ENCODE assay signal across 8 mouse cellular contexts in the genomic region with DNA sequence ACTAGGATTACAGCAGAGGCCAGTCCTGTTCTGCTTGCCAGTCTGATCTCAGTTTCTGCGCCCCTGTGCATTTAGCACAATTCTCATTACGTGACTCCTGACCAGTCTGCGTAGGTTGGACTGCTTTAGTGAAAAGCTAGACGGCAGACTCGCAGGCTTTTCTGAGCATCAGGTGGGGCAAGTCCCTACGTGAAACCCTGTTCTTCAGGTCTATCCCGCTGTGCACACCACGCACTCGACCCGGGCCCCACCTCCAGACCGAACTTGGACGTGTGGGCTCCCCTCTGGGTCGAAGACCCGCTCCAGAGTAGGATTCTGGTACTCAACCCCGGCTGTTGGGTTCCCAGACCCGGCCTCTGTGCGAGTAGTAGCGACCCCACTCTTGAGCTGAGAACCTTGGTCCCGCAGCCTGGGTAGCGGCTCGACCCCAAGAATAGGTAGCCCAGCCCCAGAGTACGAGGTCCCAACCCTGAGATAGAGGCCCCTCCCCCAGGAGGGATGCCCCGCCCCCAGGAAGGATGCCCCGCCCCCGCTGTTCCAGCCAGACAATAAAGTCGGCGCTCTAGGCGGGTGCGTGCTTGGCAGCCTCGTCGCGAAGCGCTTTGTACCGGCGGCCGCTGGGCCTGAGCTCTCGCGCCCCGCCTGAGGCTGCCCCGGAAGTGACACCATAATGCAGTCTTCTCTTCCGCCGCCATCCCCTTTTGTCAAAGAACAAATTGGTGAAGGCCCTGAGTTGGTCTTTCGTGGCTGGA. TPM values are rescaled to one million over a fixed set of nuclear protein-coding genes. Genes with fewer than 3 reads are reported as not detected.
DNase-seq lines count a peak whose midpoint lies in the region; ATAC-seq and TF ChIP-seq lines count a peak whose summit lies in the region.

No protein-coding gene starts in this region.

- peak overlapping the region; percentile 61 for H3K4me3 ChIP-seq in embryonic facial prominence, embryonic 10.5 days
- H3K4me3 ChIP-seq in intestine, postnatal 0 days (ENCODE audit: low read depth, low read length) = peak overlapping the region; percentile 40

- peak; percentile 94 for DNase-seq in adrenal gland, postnatal 10 days
- DNase-seq in embryonic facial prominence, embryonic 10.5 days (ENCODE audit: low spot score) = peak; percentile 96
- DNase-seq in heart, adult 11 months = peak; percentile 99
- DNase-seq in left cerebral cortex, postnatal 25 days (ENCODE audit: low spot score in 2 of 2) = peak; percentile 70 to 71
- DNase-seq in right cerebral cortex, postnatal 14 days = peak; percentile 76
- peak; percentile 91 for DNase-seq in urinary bladder, postnatal 14 days (ENCODE audit: low spot score)

- H3K9ac ChIP-seq in intestine, postnatal 0 days (ENCODE audit: low read depth, low read length) = peak overlapping the region; percentile 52

- peaks cover 19% of the 10 kb centered on the region for H3K4me1 ChIP-seq in embryonic facial prominence, embryonic 10.5 days
- H3K4me1 ChIP-seq in intestine, postnatal 0 days (replicated peaks; ENCODE audit: control insufficient read depth, insufficient read depth, low read length) = no peaks in the 10 kb centered on the region

- WGBS in embryonic facial prominence, embryonic 10.5 days = 3% methylated on average over 43 of the region's 43 CpGs
- 3% methylated on average over 43 of the region's 43 CpGs for WGBS in intestine, postnatal 0 days

- intact Hi-C loops in left cerebral cortex, postnatal 25 days (cut with DNase I) = loop anchor here (2.0 kb wide), 3 partner anchors 23 to 77 kb away; partner anchors contain the start of genes Zfp266 and Zfp846

- peak; percentile 98 for ATAC-seq in intestine, postnatal 0 days
- ATAC-seq in megakaryocyte-erythroid progenitor cell, adult 5-6 weeks (replicated peaks; ENCODE audit: low FRiP score, low TSS enrichment, poor library complexity, severe bottlenecking) = peak; percentile 95

- TF ChIP-seq CTCF in intestine, postnatal 0 days (IDR thresholded peaks at IDR 0.05; ENCODE audit: low read depth) = peak; percentile 44

- no peaks in the 10 kb centered on the region for H3K36me3 ChIP-seq in embryonic facial prominence, embryonic 10.5 days (replicated peaks)
- no peaks in the 10 kb centered on the region for H3K36me3 ChIP-seq in intestine, postnatal 0 days (ENCODE audit: control insufficient read depth, insufficient read depth)

- H3K4me2 ChIP-seq in intestine, postnatal 0 days (replicated peaks; ENCODE audit: low read depth) = peak overlapping the region; percentile 71

- H3K9me3 ChIP-seq in embryonic facial prominence, embryonic 10.5 days = no peaks in the 10 kb centered on the region
- H3K9me3 ChIP-seq in intestine, postnatal 0 days (ENCODE audit: control insufficient read depth) = no peaks in the 10 kb centered on the region

- H3K27me3 ChIP-seq in embryonic facial prominence, embryonic 10.5 days (replicated peaks; ENCODE audit: low read depth, poor library complexity, severe bottlenecking) = 0 out of 2 replicates have a peak, but pooled peaks cover 9% of the 10 kb centered on the region
- no peaks in the 10 kb centered on the region for H3K27me3 ChIP-seq in intestine, postnatal 0 days (replicated peaks; ENCODE audit: control insufficient read depth, insufficient read depth, low read length)

- peak overlapping the region; percentile 92 for H3K27ac ChIP-seq in embryonic facial prominence, embryonic 10.5 days (replicated peaks)
- peak overlapping the region; percentile 79 for H3K27ac ChIP-seq in intestine, postnatal 0 days (ENCODE audit: low read depth, low read length)

RNA-seq across cellular contexts. Expression of gene Zfp266, which starts 23.0 kb away (rescaled TPM):
- 10 to 100 TPM; 38.8 to 50.0 TPM for total RNA-seq in adrenal gland, postnatal 10 days (2021)
- 146 and 152 TPM in 2 replicates for polyA plus RNA-seq in embryonic facial prominence, embryonic 10.5 days (2016; fragmentation: Nextera tagmentation; extraction: Ambion mirVana)
- 17.5 and 22.1 TPM in 2 replicates for polyA plus RNA-seq in intestine, postnatal 0 days (2015; fragmentation: Nextera tagmentation; extraction: Ambion mirVana)
- total RNA-seq in left cerebral cortex, postnatal 25 days (2021) = 10 to 100 TPM; 43.6 to 47.8 TPM
- total RNA-seq in megakaryocyte-erythroid progenitor cell, adult 5-6 weeks (2014; fragmentation: Nextera tagmentation) = 48.4 and 54.9 TPM in 2 replicates
- total RNA-seq in megakaryocyte-erythroid progenitor cell, adult 5-6 weeks (2017) = 46.8 and 47.2 TPM in 2 replicates

RNA-seq across cellular contexts. Expression of gene Zfp846, which starts 36.8 kb away (rescaled TPM):
- total RNA-seq in adrenal gland, postnatal 10 days (2021) = 10 to 100 TPM in 1 of 2 experiments, 1 to 10 TPM in 1; 5.8 to 13.3 TPM
- 16.6 and 18.8 TPM in 2 replicates for polyA plus RNA-seq in embryonic facial prominence, embryonic 10.5 days (2016; fragmentation: Nextera tagmentation; extraction: Ambion mirVana)
- 5.2 and 5.7 TPM in 2 replicates for polyA plus RNA-seq in intestine, postnatal 0 days (2015; fragmentation: Nextera tagmentation; extraction: Ambion mirVana)
- 10 to 100 TPM; 17.3 to 23.3 TPM for total RNA-seq in left cerebral cortex, postnatal 25 days (2021)
- 7.8 and 10.1 TPM in 2 replicates for total RNA-seq in megakaryocyte-erythroid progenitor cell, adult 5-6 weeks (2014; fragmentation: Nextera tagmentation)
- total RNA-seq in megakaryocyte-erythroid progenitor cell, adult 5-6 weeks (2017) = 6.6 and 8.8 TPM in 2 replicates

RNA-seq across cellular contexts. Expression of gene Zfp426, which starts 51.7 kb away (rescaled TPM):
- 10 to 100 TPM; 20.2 to 21.5 TPM for total RNA-seq in adrenal gland, postnatal 10 days (2021)
- 22.1 and 22.2 TPM in 2 replicates for polyA plus RNA-seq in embryonic facial prominence, embryonic 10.5 days (2016; fragmentation: Nextera tagmentation; extraction: Ambion mirVana)
- polyA plus RNA-seq in intestine, postnatal 0 days (2015; fragmentation: Nextera tagmentation; extraction: Ambion mirVana) = 8.5 and 9.4 TPM in 2 replicates
- total RNA-seq in left cerebral cortex, postnatal 25 days (2021) = 10 to 100 TPM; 26.8 to 27.6 TPM
- total RNA-seq in megakaryocyte-erythroid progenitor cell, adult 5-6 weeks (2014; fragmentation: Nextera tagmentation) = 15.2 and 19.6 TPM in 2 replicates
- total RNA-seq in megakaryocyte-erythroid progenitor cell, adult 5-6 weeks (2017) = 15.0 and 22.3 TPM in 2 replicates

Comparison
In these comparisons a context has a peak if more than half of its experiments do, and no peak if none do; other contexts are left out.
1. Peak in every context shown above with its lines: DNase-seq, ATAC-seq, H3K4me3 ChIP-seq and H3K27ac ChIP-seq.